Mouse (Mus musculus) CH12.LX (cell line): ENCODE measurements around the gene Bex6. TPM values are rescaled to one million over a fixed set of nuclear protein-coding genes. Genes with fewer than 3 reads are reported as not detected.

Experiments used
- DNase-seq: peaks from one replicate; pipeline ENCODE4 v3.0.0-alpha.2; 2013; ENCODE audit errors: extremely low read depth
- H3K27ac ChIP-seq: 2 replicates; pipeline ENCODE4 v1.5.1; 2012; ENCODE audit warnings: low read depth, mild to moderate bottlenecking, control low read depth, moderate library complexity; ENCODE audit not compliant: insufficient read depth
- H3K27me3 ChIP-seq: replicated peaks from 2 replicates; pipeline ENCODE3; 2012; ENCODE audit warnings: inconsistent platforms
- H3K36me3 ChIP-seq, 2 experiments: replicated peaks in 1 of 2; 2 replicates each; pipeline versions ENCODE3 to v1.6.1; 2012; ENCODE audit warnings: inconsistent platforms in 1 of 2, low read length in 1 of 2, mild to moderate bottlenecking in 1 of 2, mixed read lengths in 1 of 2, moderate library complexity in 1 of 2; ENCODE audit not compliant: control insufficient read depth in 1 of 2, insufficient read depth in 1 of 2
- H3K4me1 ChIP-seq, 2 experiments: 2 replicates each; pipeline ENCODE4 v1.6.1; 2012; ENCODE audit warnings: inconsistent platforms in 1 of 2, moderate library complexity in 1 of 2; ENCODE audit not compliant: insufficient read depth in 2 of 2, control insufficient read depth in 1 of 2
- H3K4me2 ChIP-seq: 2 replicates; pipeline ENCODE4 v1.6.1; 2012; ENCODE audit warnings: low read depth, mild to moderate bottlenecking, control low read depth; ENCODE audit not compliant: poor library complexity, insufficient read depth, severe bottlenecking
- H3K4me3 ChIP-seq, 3 experiments: fragments of 150-350 bp in 1 of 3; sonication (generic) in 1 of 3; replicated peaks in 1 of 3; 2 replicates each; pipeline versions ENCODE3 to v1.5.1; 2011 to 2012; ENCODE audit warnings: low read depth in 2 of 3, low read length in 2 of 3, mild to moderate bottlenecking in 2 of 3, moderate library complexity in 2 of 3, control low read depth in 1 of 3, improper control_type of control experiment in 1 of 3, inconsistent platforms in 1 of 3, mixed read lengths in 1 of 3; ENCODE audit not compliant: poor library complexity in 1 of 3
- H3K79me2 ChIP-seq: replicated peaks from 2 replicates; pipeline ENCODE4 v1.6.1; 2012; ENCODE audit warnings: mild to moderate bottlenecking, moderate library complexity; ENCODE audit not compliant: control insufficient read depth, poor library complexity, insufficient read depth, severe bottlenecking; ENCODE audit errors: extremely low read depth
- H3K9ac ChIP-seq: 2 replicates; pipeline ENCODE4 v1.6.1; 2012; ENCODE audit warnings: low read depth, mild to moderate bottlenecking, control low read depth, moderate library complexity; ENCODE audit not compliant: insufficient read depth
- H3K9me3 ChIP-seq: replicated peaks from 2 replicates; pipeline ENCODE3; 2012; ENCODE audit warnings: low read length, inconsistent platforms, mixed read lengths
- BHLHE40 ChIP-seq: IDR thresholded peaks from 2 replicates; pipeline ENCODE4 v1.6.1; 2011; ENCODE audit warnings: mild to moderate bottlenecking, low read depth, low read length, improper control_type of control experiment
- CTCF ChIP-seq, 2 experiments: IDR thresholded peaks in 1 of 2; conservative IDR thresholded peaks in 1 of 2; 2 replicates each; pipeline ENCODE4 v1.5.1; 2011 to 2012; ENCODE audit warnings: low read depth in 2 of 2, low read length in 2 of 2, improper control_type of control experiment in 1 of 2, inconsistent platforms in 1 of 2, mild to moderate bottlenecking in 1 of 2, moderate library complexity in 1 of 2
- E2F4 ChIP-seq: IDR thresholded peaks from 2 replicates; pipeline ENCODE4 v1.6.1; 2011; ENCODE audit warnings: low read depth, low read length, improper control_type of control experiment; ENCODE audit not compliant: insufficient replicate concordance
- ELF1 ChIP-seq: IDR thresholded peaks from 2 replicates; pipeline ENCODE4 v1.6.1; 2014; ENCODE audit warnings: low read depth, mild to moderate bottlenecking, inconsistent platforms, low read length, improper control_type of control experiment
- EP300 ChIP-seq: IDR thresholded peaks from 2 replicates; pipeline ENCODE4 v1.6.1; 2011; ENCODE audit warnings: low read length, improper control_type of control experiment
- ETS1 ChIP-seq: conservative IDR thresholded peaks from 2 replicates; pipeline ENCODE4 v1.6.1; 2012; ENCODE audit warnings: low read depth, mild to moderate bottlenecking, inconsistent platforms, low read length, improper control_type of control experiment, moderate library complexity
- HCFC1 ChIP-seq: IDR thresholded peaks from 2 replicates; pipeline ENCODE4 v1.6.1; 2012; ENCODE audit warnings: low read depth, mild to moderate bottlenecking, inconsistent platforms, low read length, improper control_type of control experiment
- JUN ChIP-seq: IDR thresholded peaks from 2 replicates; pipeline ENCODE4 v1.6.1; 2011; ENCODE audit warnings: low read depth, mild to moderate bottlenecking, low read length, improper control_type of control experiment, moderate library complexity; ENCODE audit not compliant: insufficient read depth
- JUND ChIP-seq: conservative IDR thresholded peaks from 2 replicates; pipeline ENCODE4 v1.6.1; 2011; ENCODE audit warnings: low read depth, low read length, improper control_type of control experiment
- KAT2A ChIP-seq: IDR thresholded peaks from 2 replicates; pipeline ENCODE4 v1.6.1; 2012; ENCODE audit warnings: low read length, improper control_type of control experiment, inconsistent platforms; ENCODE audit not compliant: insufficient replicate concordance
- MAFK ChIP-seq: IDR thresholded peaks from 2 replicates; pipeline ENCODE4 v1.6.1; 2011; ENCODE audit warnings: low read length, improper control_type of control experiment; ENCODE audit not compliant: insufficient replicate concordance
- MAZ ChIP-seq: IDR thresholded peaks from 2 replicates; pipeline ENCODE4 v1.6.1; 2012; ENCODE audit warnings: low read depth, mild to moderate bottlenecking, inconsistent platforms, low read length, improper control_type of control experiment, moderate library complexity
- MEF2A ChIP-seq: IDR thresholded peaks from 2 replicates; pipeline ENCODE4 v1.6.1; 2014; ENCODE audit warnings: low read depth, mild to moderate bottlenecking, inconsistent platforms, low read length, improper control_type of control experiment, borderline replicate concordance
- MXI1 ChIP-seq: IDR thresholded peaks from 2 replicates; pipeline ENCODE4 v1.6.1; 2011; ENCODE audit warnings: mild to moderate bottlenecking, low read depth, low read length, improper control_type of control experiment
- NRF1 ChIP-seq: IDR thresholded peaks from 2 replicates; pipeline ENCODE4 v1.6.1; 2014; ENCODE audit warnings: low read depth, mild to moderate bottlenecking, inconsistent platforms, low read length, improper control_type of control experiment, moderate library complexity
- RAD21 ChIP-seq: IDR thresholded peaks from 2 replicates; pipeline ENCODE4 v1.6.1; 2011; ENCODE audit warnings: low read depth, mild to moderate bottlenecking, low read length, improper control_type of control experiment, moderate library complexity
- RCOR1 ChIP-seq: conservative IDR thresholded peaks from 2 replicates; pipeline ENCODE4 v1.6.1; 2012; ENCODE audit warnings: low read depth, mild to moderate bottlenecking, inconsistent platforms, low read length, improper control_type of control experiment
- SIN3A ChIP-seq: IDR thresholded peaks from 2 replicates; pipeline ENCODE4 v1.6.1; 2012; ENCODE audit warnings: low read length, improper control_type of control experiment, inconsistent platforms
- UBTF ChIP-seq: IDR thresholded peaks from 2 replicates; pipeline ENCODE4 v1.6.1; 2012; ENCODE audit warnings: low read depth, mild to moderate bottlenecking, inconsistent platforms, low read length, improper control_type of control experiment, moderate library complexity
- ZC3H11A ChIP-seq: IDR thresholded peaks from 2 replicates; pipeline ENCODE4 v1.6.1; 2012; ENCODE audit warnings: low read depth, mild to moderate bottlenecking, inconsistent platforms, low read length, improper control_type of control experiment
- ZKSCAN1 ChIP-seq: IDR thresholded peaks from 2 replicates; pipeline ENCODE4 v1.6.1; 2012; ENCODE audit warnings: low read depth, inconsistent platforms, low read length, improper control_type of control experiment, borderline replicate concordance
- ZNF384 ChIP-seq: IDR thresholded peaks from 2 replicates; pipeline ENCODE4 v1.6.1; 2012; ENCODE audit warnings: low read depth, low read length, improper control_type of control experiment, inconsistent platforms
- dilution Hi-C: fragments of 300-500 bp; cut with MboI; formaldehyde crosslinking; loops from 2 replicates; pipeline ENCODE4 v1.14.3; 2020; ENCODE audit warnings: low sequenced_read_pairs; ENCODE audit not compliant: extremely low pct_unique_long_range_greater_than_20kb, extremely low pct_ligation_motif_present
- in situ Hi-C: fragments of 300-500 bp; cut with MboI; formaldehyde crosslinking; loops from 3 replicates; pipeline ENCODE4 v1.14.3; 2019; ENCODE audit warnings: low sequenced_read_pairs, low pct_ligation_motif_present, low pct_unique_long_range_greater_than_20kb, mixed read lengths
- polyA plus RNA-seq: library from polyadenylated mRNA; unstranded; fragments of >175 nt; gene quantifications from 2 replicates; pipeline ENCODE4 v1.2.1, GENCODE M21; 2012; ENCODE audit warnings: low read depth; ENCODE audit not compliant: insufficient read length
- total RNA-seq, 2 experiments: library from RNA; depleted of rRNA; stranded (reverse); fragments of 300-350 nt in 1 of 2; fragments of >200 nt in 1 of 2; gene quantifications; 2 replicates each; pipeline ENCODE4 v1.2.3; 2012 to 2014

The Bex6 gene
- total and polyA plus RNA-seq, 3 experiments = not detected

- peaks cover 2 to 8% of the 10 kb centered on the region in 2 experiments for H3K4me1 ChIP-seq
- H3K9ac ChIP-seq = peak overlapping the region; percentile 16; the same call in 1 of the 2 replicates
- no peaks in the 10 kb centered on the region for H3K79me2 ChIP-seq
- no peaks in the 10 kb centered on the region for H3K27me3 ChIP-seq
- H3K9me3 ChIP-seq = peaks cover 6% of the 10 kb centered on the region
- dilution Hi-C loops (no loop called here), in situ Hi-C loops (no loop called here)
- TF ChIP-seq MAFK = no peak
- TF ChIP-seq E2F4 = no peak
- TF ChIP-seq SIN3A = peak; percentile 42
- no peak for TF ChIP-seq ELF1
- no peak for TF ChIP-seq JUND
- no peak for TF ChIP-seq KAT2A
- TF ChIP-seq CTCF (conservative IDR thresholded peaks at IDR 0.05 in 1 of 2, IDR thresholded peaks at IDR 0.05 in 1 of 2; ENCODE audit: low read depth in 2 of 2, low read length in 2 of 2) = no peak
- no peak; the same call in 1 of the 2 replicates for TF ChIP-seq ETS1
- TF ChIP-seq RAD21 = no peak
- no peak for TF ChIP-seq HCFC1
- no peak for TF ChIP-seq RCOR1
- TF ChIP-seq EP300 = peak; percentile 36; the same call in 1 of the 2 replicates
- TF ChIP-seq NRF1 = no peak
- TF ChIP-seq ZNF384 = peak; percentile 60; the same call in 1 of the 2 replicates
- TF ChIP-seq ZC3H11A = no peak
- TF ChIP-seq BHLHE40 = no peak; the same call in 1 of the 2 replicates
- no peak for TF ChIP-seq UBTF
- no peak for TF ChIP-seq JUN
- TF ChIP-seq MAZ = no peak
- TF ChIP-seq MEF2A = no peak
- TF ChIP-seq ZKSCAN1 = no peak
- no peak for TF ChIP-seq MXI1
- peak overlapping the region; percentile 1 to 66 (median 55) for H3K4me3 ChIP-seq
- no peaks in the 10 kb centered on the region for H3K36me3 ChIP-seq
- no peak for DNase-seq
- H3K4me2 ChIP-seq = peak overlapping the region; percentile 85
- no peak overlapping the region for H3K27ac ChIP-seq
These were observed 35.4 kb downstream of the Bex6 start for GRCm38 (mm10) chr16:32214804-32215576.
